Mouse (Mus musculus) bone marrow macrophage, adult 2 months (primary cell): ENCODE measurements around the gene Gm20661.

ENCODE experiments used
- CTCF ChIP-seq: IDR thresholded peaks from 2 replicates; pipeline ENCODE4 v1.5.1; 2012; ENCODE audit warnings: low read depth, mild to moderate bottlenecking, low read length, moderate library complexity
- POLR2A ChIP-seq: IDR thresholded peaks from 2 replicates; pipeline ENCODE4 v1.6.1; 2012; ENCODE audit warnings: mild to moderate bottlenecking, low read depth, low read length, borderline replicate concordance

DNA sequence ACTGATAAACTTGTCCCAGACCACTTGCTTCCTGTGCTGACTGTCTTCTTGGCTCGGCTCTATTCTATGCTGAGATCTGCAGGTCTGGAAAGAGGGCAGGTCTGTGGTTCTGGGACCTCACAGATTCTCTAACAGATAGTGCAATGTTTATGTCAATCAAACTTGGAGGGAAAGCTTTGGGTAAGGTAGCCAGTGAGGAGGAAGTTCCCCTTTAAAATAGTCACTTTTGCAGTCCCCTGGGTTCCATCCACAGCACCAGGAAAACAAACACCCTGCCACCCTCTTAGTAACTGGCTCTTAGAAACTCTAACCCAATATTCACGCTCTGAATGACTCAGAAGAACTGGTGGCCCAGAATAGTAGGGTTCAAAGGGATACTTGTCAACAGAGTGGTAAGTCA, 11.6 kb downstream of the Gm20661 start:
- TF ChIP-seq POLR2A = no peak
- no peak for TF ChIP-seq CTCF
